Mouse (Mus musculus): ENCODE results near the gene Kcnh1.

DNA sequence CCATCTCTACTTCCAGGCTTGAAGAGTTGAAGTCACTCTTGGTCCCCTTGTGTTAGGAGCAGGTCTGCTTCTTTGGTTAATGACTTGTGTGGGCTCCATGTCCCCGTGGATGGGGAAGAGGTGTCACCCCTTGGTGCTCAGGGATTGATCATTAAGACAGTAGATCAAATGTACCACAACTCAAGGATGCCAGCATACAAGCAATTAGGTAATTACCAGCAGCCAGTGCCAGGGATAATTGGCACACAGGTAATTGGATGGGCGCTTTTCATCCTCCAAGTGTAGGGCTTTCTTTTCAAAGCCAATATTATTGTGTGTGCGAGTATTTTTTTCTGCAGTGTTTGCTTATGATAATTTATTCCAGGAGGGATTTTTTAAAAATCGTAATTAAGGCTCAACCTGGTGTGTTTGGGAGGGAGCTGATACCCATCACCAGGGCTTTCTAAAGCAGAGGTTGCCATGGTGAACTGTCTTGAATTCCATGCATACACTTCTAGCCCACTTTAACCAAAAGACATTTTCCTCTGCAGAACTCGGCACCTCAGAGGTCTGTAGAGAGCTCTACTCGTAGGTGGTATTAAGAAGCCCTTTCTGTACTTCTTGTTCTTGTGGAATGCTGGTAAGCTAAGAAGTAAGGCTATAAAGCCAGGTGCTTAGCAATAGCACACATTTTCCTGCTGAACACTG, 248.7 kb downstream of the Kcnh1 start:
- no peak for TF ChIP-seq CTCF (IDR thresholded peaks at IDR 0.05; ENCODE audit: extremely low read depth, insufficient read depth, insufficient read length, insufficient replicate concordance)
- no peak for TF ChIP-seq POLR2A (IDR thresholded peaks at IDR 0.05; ENCODE audit: low read depth, low read length)
